Mouse (Mus musculus): ENCODE measurements at regions not wholly inside any gene's neighbourhood (a gene's known extent, or its start where the extent isn't known, plus 50 kb on each side); places are given as distances from the start of the nearest gene placed in this dataset.

GRCm38 (mm10) chr8:12081536-12081935 lies 197.1 kb upstream of the A230072I06Rik start:
- no peak overlapping the region for H3K4me2 ChIP-seq (ENCODE audit: low read depth)
- no peaks in the 10 kb centered on the region for H3K79me2 ChIP-seq (ENCODE audit: control insufficient read depth, insufficient read depth)
- H3ac ChIP-seq (ENCODE audit: control insufficient read depth, insufficient read length), result no peak overlapping the region
- H3K36me3 ChIP-seq (ENCODE audit: control insufficient read depth, insufficient read depth), result no peaks in the 10 kb centered on the region
- no peak overlapping the region for H3K4me3 ChIP-seq
- TF ChIP-seq CEBPB (IDR thresholded peaks at IDR 0.05; ENCODE audit: insufficient read depth, poor library complexity, severe bottlenecking), result no peak
- TF ChIP-seq MYOD1 (IDR thresholded peaks at IDR 0.05; ENCODE audit: control insufficient read depth in 1 of 3, insufficient read length in 2 of 3, low read depth in 2 of 3), result no peak
- H3K27me3 ChIP-seq (ENCODE audit: control insufficient read depth, insufficient read depth, insufficient read length), result no peaks in the 10 kb centered on the region

GRCm38 (mm10) chr8:12087192-12087800 lies 191.3 kb upstream of the A230072I06Rik start:
- no peak for TF ChIP-seq CEBPB (IDR thresholded peaks at IDR 0.05; ENCODE audit: insufficient read depth, poor library complexity, severe bottlenecking)
- no peak for TF ChIP-seq MYOG (IDR thresholded peaks at IDR 0.05; ENCODE audit: control insufficient read depth in 1 of 3, insufficient read depth in 1 of 3, insufficient read length in 2 of 3, low read depth in 2 of 3)
- no peak for TF ChIP-seq E2F4 (IDR thresholded peaks at IDR 0.05; ENCODE audit: insufficient read depth)
- no peak for TF ChIP-seq REST (IDR thresholded peaks at IDR 0.05; ENCODE audit: insufficient read depth, insufficient read length)
- TF ChIP-seq POLR2AphosphoS2 (IDR thresholded peaks at IDR 0.05; ENCODE audit: insufficient read length, low read depth), result no peak
- TF ChIP-seq TCF12 (IDR thresholded peaks at IDR 0.05; ENCODE audit: insufficient read depth, poor library complexity, severe bottlenecking), result no peak
- TF ChIP-seq POLR2A (IDR thresholded peaks at IDR 0.05; ENCODE audit: insufficient read length, low read depth), result no peak
- no peak for TF ChIP-seq USF1 (IDR thresholded peaks at IDR 0.05; ENCODE audit: low read depth)
- no peak for TF ChIP-seq MAX (IDR thresholded peaks at IDR 0.05; ENCODE audit: low read depth)
- no peak for TF ChIP-seq TCF3 (IDR thresholded peaks at IDR 0.05; ENCODE audit: insufficient read length, low read depth)
- no peak for TF ChIP-seq MYOD1 (IDR thresholded peaks at IDR 0.05; ENCODE audit: control insufficient read depth in 1 of 3, insufficient read length in 2 of 3, low read depth in 2 of 3)
- no peak for TF ChIP-seq SRF (IDR thresholded peaks at IDR 0.05; ENCODE audit: control insufficient read depth, insufficient read length, low read depth)

GRCm38 (mm10) chr8:12100145-12100544 lies 178.5 kb upstream of the A230072I06Rik start:
- Histone ChIP-seq H3K4me2 (ENCODE audit: low read depth) (no peak overlapping the region), H3ac (ENCODE audit: control insufficient read depth, insufficient read length) (no peak overlapping the region), H3K79me2 (ENCODE audit: control insufficient read depth, insufficient read depth) (no peaks in the 10 kb centered on the region), H3K27me3 (ENCODE audit: control insufficient read depth, insufficient read depth, insufficient read length) (no peaks in the 10 kb centered on the region), H3K4me3 (no peak overlapping the region), H3K36me3 (ENCODE audit: control insufficient read depth, insufficient read depth) (no peaks in the 10 kb centered on the region)
- TF ChIP-seq MAX (IDR thresholded peaks at IDR 0.05; ENCODE audit: low read depth) (no peak), TCF3 (IDR thresholded peaks at IDR 0.05; ENCODE audit: insufficient read length, low read depth) (no peak), TCF12 (IDR thresholded peaks at IDR 0.05; ENCODE audit: insufficient read depth, poor library complexity, severe bottlenecking) (no peak), E2F4 (IDR thresholded peaks at IDR 0.05; ENCODE audit: insufficient read depth) (no peak)

More at GRCm38 (mm10) chr8:12087192-12087800, 191.3 kb upstream of the A230072I06Rik start:
- no peak overlapping the region for H3ac ChIP-seq (ENCODE audit: control insufficient read depth, insufficient read length)
- no peak overlapping the region for H3K4me2 ChIP-seq (ENCODE audit: low read depth)
- H3K4me3 ChIP-seq, result no peak overlapping the region
- H3K79me2 ChIP-seq (ENCODE audit: control insufficient read depth, insufficient read depth), result no peaks in the 10 kb centered on the region
- H3K27me3 ChIP-seq (ENCODE audit: control insufficient read depth, insufficient read depth, insufficient read length), result no peaks in the 10 kb centered on the region
- H3K36me3 ChIP-seq (ENCODE audit: control insufficient read depth, insufficient read depth), result no peaks in the 10 kb centered on the region

GRCm38 (mm10) chr8:12103296-12103695 lies 175.3 kb upstream of the A230072I06Rik start:
- Histone ChIP-seq H3K36me3 (ENCODE audit: control insufficient read depth, insufficient read depth) (no peaks in the 10 kb centered on the region), H3K4me3 (no peak overlapping the region), H3K79me2 (ENCODE audit: control insufficient read depth, insufficient read depth) (no peaks in the 10 kb centered on the region), H3ac (ENCODE audit: control insufficient read depth, insufficient read length) (no peak overlapping the region), H3K4me2 (ENCODE audit: low read depth) (no peak overlapping the region), H3K27me3 (ENCODE audit: control insufficient read depth, insufficient read depth, insufficient read length) (no peaks in the 10 kb centered on the region)
- no peak for TF ChIP-seq E2F4 (IDR thresholded peaks at IDR 0.05; ENCODE audit: insufficient read depth)
- no peak for TF ChIP-seq POLR2AphosphoS2 (IDR thresholded peaks at IDR 0.05; ENCODE audit: insufficient read length, low read depth)
- TF ChIP-seq MYOD1 (IDR thresholded peaks at IDR 0.05; ENCODE audit: control insufficient read depth in 1 of 3, insufficient read length in 2 of 3, low read depth in 2 of 3), result no peak
- no peak for TF ChIP-seq MYOG (IDR thresholded peaks at IDR 0.05; ENCODE audit: control insufficient read depth in 1 of 3, insufficient read depth in 1 of 3, insufficient read length in 2 of 3, low read depth in 2 of 3)
- TF ChIP-seq TCF3 (IDR thresholded peaks at IDR 0.05; ENCODE audit: insufficient read length, low read depth), result no peak
- TF ChIP-seq CEBPB (IDR thresholded peaks at IDR 0.05; ENCODE audit: insufficient read depth, poor library complexity, severe bottlenecking), result no peak

GRCm38 (mm10) chr8:12105106-12105901 lies 173.3 kb upstream of the A230072I06Rik start:
- no peaks in the 10 kb centered on the region for H3K27me3 ChIP-seq (ENCODE audit: control insufficient read depth, insufficient read depth, insufficient read length)
- H3ac ChIP-seq (ENCODE audit: control insufficient read depth, insufficient read length), result no peak overlapping the region
- TF ChIP-seq SRF (IDR thresholded peaks at IDR 0.05; ENCODE audit: control insufficient read depth, insufficient read length, low read depth) (no peak), MYOG (IDR thresholded peaks at IDR 0.05; ENCODE audit: control insufficient read depth in 1 of 3, insufficient read depth in 1 of 3, insufficient read length in 2 of 3, low read depth in 2 of 3) (no peak), MAX (IDR thresholded peaks at IDR 0.05; ENCODE audit: low read depth) (no peak), POLR2AphosphoS2 (IDR thresholded peaks at IDR 0.05; ENCODE audit: insufficient read length, low read depth) (no peak), CEBPB (IDR thresholded peaks at IDR 0.05; ENCODE audit: insufficient read depth, poor library complexity, severe bottlenecking) (no peak), TCF3 (IDR thresholded peaks at IDR 0.05; ENCODE audit: insufficient read length, low read depth) (no peak), MYOD1 (IDR thresholded peaks at IDR 0.05; ENCODE audit: control insufficient read depth in 1 of 3, insufficient read length in 2 of 3, low read depth in 2 of 3) (no peak), POLR2A (IDR thresholded peaks at IDR 0.05; ENCODE audit: insufficient read length, low read depth) (no peak)
- no peak overlapping the region for H3K4me3 ChIP-seq
- H3K36me3 ChIP-seq (ENCODE audit: control insufficient read depth, insufficient read depth), result no peaks in the 10 kb centered on the region
- no peaks in the 10 kb centered on the region for H3K79me2 ChIP-seq (ENCODE audit: control insufficient read depth, insufficient read depth)
- H3K4me2 ChIP-seq (ENCODE audit: low read depth), result no peak overlapping the region
